Mouse (Mus musculus): ENCODE results near the gene Snrnp25.
A peak's percentile ranks its signal among the peaks of the same experiment; 100 is the strongest.
"Not testable (repeated sequence)": the region's sequence is repeated elsewhere in the genome, so short reads cannot be mapped to it uniquely, and the experiment has no call there.

Snrnp25 gene

GRCm38 (mm10) chr11:32195867-32196540, 9.2 kb upstream of the Snrnp25 start:
- DNase-seq, result no peak

- no peak for DNase-seq
These were observed 8.5 kb upstream of the Snrnp25 start for GRCm38 (mm10) chr11:32196727-32197126.

GRCm38 (mm10) chr11:32197766-32198165, 7.4 kb upstream of the Snrnp25 start:
- DNase-seq, result no peak

- no peak for DNase-seq
These were observed 6.8 kb upstream of the Snrnp25 start for GRCm38 (mm10) chr11:32198256-32198955.

GRCm38 (mm10) chr11:32199230-32199629, 6.0 kb upstream of the Snrnp25 start:
- no peak for DNase-seq

GRCm38 (mm10) chr11:32200075-32200601, 5.1 kb upstream of the Snrnp25 start, which contains the start of gene Il9r:
TSS of gene Il9r (minus strand) at chr11:32200279.
- DNase-seq, result no peak

GRCm38 (mm10) chr11:32200992-32201391, 4.2 kb upstream of the Snrnp25 start:
- DNase-seq, result not testable (repeated sequence)

GRCm38 (mm10) chr11:32201922-32202685, 3.1 kb upstream of the Snrnp25 start:
- DNase-seq, result no peak

GRCm38 (mm10) chr11:32210623-32211022, 5.4 kb downstream of the Snrnp25 start:
- DNase-seq, result no peak

GRCm38 (mm10) chr11:32215372-32216162, 10.4 kb downstream of the Snrnp25 start:
- no peak for DNase-seq

- peak; percentile 89 to 93 for DNase-seq
These were observed 11.6 kb downstream of the Snrnp25 start for GRCm38 (mm10) chr11:32216851-32217250.

- DNase-seq, result peak; percentile 46 to 59
These were observed 13.4 kb downstream of the Snrnp25 start for GRCm38 (mm10) chr11:32218501-32219050.

- peak in 1 of 2 experiments; percentile 27 for DNase-seq
These were observed 14.1 kb downstream of the Snrnp25 start for GRCm38 (mm10) chr11:32219287-32219686.

GRCm38 (mm10) chr11:32220607-32221224, 15.5 kb downstream of the Snrnp25 start:
- DNase-seq, result peak in 1 of 2 experiments; percentile 44

- peak; percentile 61 to 70 for DNase-seq
These were observed 16.2 kb downstream of the Snrnp25 start for GRCm38 (mm10) chr11:32221225-32221950.

GRCm38 (mm10) chr11:32221951-32222409, 16.8 kb downstream of the Snrnp25 start, which contains the start of gene Rhbdf1:
TSS of gene Rhbdf1 (minus strand) at chr11:32222300.
- peak in 1 of 2 experiments; percentile 63 for DNase-seq

- DNase-seq, result peak in 1 of 2 experiments; percentile 42
These were observed 17.5 kb downstream of the Snrnp25 start for GRCm38 (mm10) chr11:32222570-32223194.

- no peak for DNase-seq
These were observed 18.2 kb downstream of the Snrnp25 start for GRCm38 (mm10) chr11:32223297-32223967.

GRCm38 (mm10) chr11:32224468-32225139, 19.4 kb downstream of the Snrnp25 start:
- DNase-seq, result peak; percentile 79 to 83

Measured in cerebellum, postnatal 10 days (tissue).